Mouse (Mus musculus): ENCODE results near the gene Olfr1118. TPM values are rescaled to one million over a fixed set of nuclear protein-coding genes. Genes with fewer than 3 reads are reported as not detected.

Olfr1118 gene
- not detected for polyA plus RNA-seq (2014; fragmentation: Illumina TruSeq; extraction: RNeasy Lipid Tissue Mini Kit (QIAGEN cat#74804); ENCODE audit: low read depth, low replicate concordance)

DNA sequence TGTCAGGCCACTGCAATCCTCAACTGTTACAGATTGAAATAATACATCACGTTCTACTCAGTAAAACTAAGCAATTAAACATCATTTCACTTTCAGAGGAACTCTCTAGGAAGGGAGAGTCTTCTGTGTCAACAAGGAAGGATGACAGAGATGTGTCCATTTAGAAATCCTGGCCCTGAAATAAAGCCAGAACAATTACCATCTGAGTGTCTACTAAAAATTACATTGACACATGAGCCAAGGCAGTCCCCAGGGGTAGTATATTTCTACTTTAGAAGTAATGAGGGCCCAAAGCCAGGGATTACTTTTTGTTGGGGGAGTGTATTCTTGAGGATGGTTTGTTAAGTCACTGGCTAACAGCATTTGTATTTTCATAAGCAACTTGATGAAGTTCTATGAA, at the start of gene Olfr1118:
Gene Olfr1118 (plus strand): TSS at position 301 of the 400 bp plus-strand sequence.

DNA sequence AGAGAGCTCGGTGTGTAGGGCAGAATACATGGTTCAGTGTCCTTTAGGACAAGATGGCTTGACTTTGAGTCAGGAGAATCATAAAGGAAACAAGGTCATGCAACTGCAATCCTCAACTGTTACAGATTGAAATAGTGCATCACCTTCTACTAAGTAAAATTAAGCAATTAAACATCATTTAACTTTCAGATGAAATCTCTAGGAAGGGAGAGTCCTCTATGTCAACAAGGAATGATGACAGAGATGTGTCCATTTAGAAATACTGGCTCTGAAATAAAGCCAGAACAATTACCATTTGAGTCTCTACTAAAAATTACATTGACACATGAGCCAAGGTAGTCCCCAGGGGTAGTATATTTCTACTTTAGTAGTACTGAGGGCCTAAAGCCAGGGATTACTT, 40.1 kb upstream of the Olfr1118 start, which contains the start of gene Olfr1116:
Gene Olfr1116 (plus strand): TSS at position 301 of the 400 bp plus-strand sequence.

DNA sequence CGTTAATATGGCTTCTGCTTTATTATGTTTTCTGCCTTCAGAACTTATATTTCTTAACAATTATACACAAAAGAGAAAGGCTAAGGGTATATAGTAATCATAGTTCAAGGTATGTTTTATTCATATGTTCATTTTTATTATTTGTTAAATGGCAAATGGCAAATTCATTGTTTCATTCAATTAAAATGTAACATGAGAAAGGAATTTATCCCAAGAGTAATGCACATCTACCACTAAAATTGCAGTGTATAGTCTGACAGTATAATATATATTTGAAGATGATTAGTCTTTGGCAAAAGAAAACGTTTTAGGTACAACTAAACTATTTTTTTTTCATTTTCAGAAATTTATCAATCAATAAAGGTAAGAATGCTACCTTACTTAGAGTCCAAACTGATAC, 47.1 kb downstream of the Olfr1118 start, which contains the start of gene Olfr1120:
Gene Olfr1120 (plus strand): TSS at position 301 of the 400 bp plus-strand sequence.

Other genes starting within 250 kb of the Olfr1118 start
- not detected for gene Olfr1107, start 231.8 kb upstream of the Olfr1118 start, polyA plus RNA-seq (2014; fragmentation: Illumina TruSeq; extraction: RNeasy Lipid Tissue Mini Kit (QIAGEN cat#74804); ENCODE audit: low read depth, low replicate concordance)
- gene Olfr1109, start 211.6 kb upstream of the Olfr1118 start, polyA plus RNA-seq (2014; fragmentation: Illumina TruSeq; extraction: RNeasy Lipid Tissue Mini Kit (QIAGEN cat#74804); ENCODE audit: low read depth, low replicate concordance) = not detected
- not detected for gene Olfr259, start 193.0 kb upstream of the Olfr1118 start, polyA plus RNA-seq (2014; fragmentation: Illumina TruSeq; extraction: RNeasy Lipid Tissue Mini Kit (QIAGEN cat#74804); ENCODE audit: low read depth, low replicate concordance)
- gene Olfr1110, start 167.3 kb upstream of the Olfr1118 start, polyA plus RNA-seq (2014; fragmentation: Illumina TruSeq; extraction: RNeasy Lipid Tissue Mini Kit (QIAGEN cat#74804); ENCODE audit: low read depth, low replicate concordance) = not detected
- not detected for gene Olfr1111, start 155.0 kb upstream of the Olfr1118 start, polyA plus RNA-seq (2014; fragmentation: Illumina TruSeq; extraction: RNeasy Lipid Tissue Mini Kit (QIAGEN cat#74804); ENCODE audit: low read depth, low replicate concordance)
- gene Olfr1112, start 119.8 kb upstream of the Olfr1118 start, polyA plus RNA-seq (2014; fragmentation: Illumina TruSeq; extraction: RNeasy Lipid Tissue Mini Kit (QIAGEN cat#74804); ENCODE audit: low read depth, low replicate concordance) = not detected
- not detected for gene Olfr1113, start 98.6 kb upstream of the Olfr1118 start, polyA plus RNA-seq (2014; fragmentation: Illumina TruSeq; extraction: RNeasy Lipid Tissue Mini Kit (QIAGEN cat#74804); ENCODE audit: low read depth, low replicate concordance)
- not detected for gene Olfr1115, start 59.6 kb upstream of the Olfr1118 start, polyA plus RNA-seq (2014; fragmentation: Illumina TruSeq; extraction: RNeasy Lipid Tissue Mini Kit (QIAGEN cat#74804); ENCODE audit: low read depth, low replicate concordance)
- not detected for gene Olfr1116, start 40.0 kb upstream of the Olfr1118 start, polyA plus RNA-seq (2014; fragmentation: Illumina TruSeq; extraction: RNeasy Lipid Tissue Mini Kit (QIAGEN cat#74804); ENCODE audit: low read depth, low replicate concordance)
- not detected for gene Olfr1120, start 47.2 kb downstream of the Olfr1118 start, polyA plus RNA-seq (2014; fragmentation: Illumina TruSeq; extraction: RNeasy Lipid Tissue Mini Kit (QIAGEN cat#74804); ENCODE audit: low read depth, low replicate concordance)
- not detected for gene Olfr1121, start 62.3 kb downstream of the Olfr1118 start, polyA plus RNA-seq (2014; fragmentation: Illumina TruSeq; extraction: RNeasy Lipid Tissue Mini Kit (QIAGEN cat#74804); ENCODE audit: low read depth, low replicate concordance)
- gene Olfr1122, start 78.3 kb downstream of the Olfr1118 start, polyA plus RNA-seq (2014; fragmentation: Illumina TruSeq; extraction: RNeasy Lipid Tissue Mini Kit (QIAGEN cat#74804); ENCODE audit: low read depth, low replicate concordance) = not detected
- gene Olfr1123, start 109.1 kb downstream of the Olfr1118 start, polyA plus RNA-seq (2014; fragmentation: Illumina TruSeq; extraction: RNeasy Lipid Tissue Mini Kit (QIAGEN cat#74804); ENCODE audit: low read depth, low replicate concordance) = not detected
- not detected for gene Olfr1124, start 122.7 kb downstream of the Olfr1118 start, polyA plus RNA-seq (2014; fragmentation: Illumina TruSeq; extraction: RNeasy Lipid Tissue Mini Kit (QIAGEN cat#74804); ENCODE audit: low read depth, low replicate concordance)
- not detected for gene Olfr1126, start 146.4 kb downstream of the Olfr1118 start, polyA plus RNA-seq (2014; fragmentation: Illumina TruSeq; extraction: RNeasy Lipid Tissue Mini Kit (QIAGEN cat#74804); ENCODE audit: low read depth, low replicate concordance)
- gene Pramel7, start 189.5 kb downstream of the Olfr1118 start, polyA plus RNA-seq (2014; fragmentation: Illumina TruSeq; extraction: RNeasy Lipid Tissue Mini Kit (QIAGEN cat#74804); ENCODE audit: low read depth, low replicate concordance) = not detected
- not detected for gene Pramel6, start 199.0 kb downstream of the Olfr1118 start, polyA plus RNA-seq (2014; fragmentation: Illumina TruSeq; extraction: RNeasy Lipid Tissue Mini Kit (QIAGEN cat#74804); ENCODE audit: low read depth, low replicate concordance)
- gene Olfr153, start 224.2 kb downstream of the Olfr1118 start, polyA plus RNA-seq (2014; fragmentation: Illumina TruSeq; extraction: RNeasy Lipid Tissue Mini Kit (QIAGEN cat#74804); ENCODE audit: low read depth, low replicate concordance) = not detected
- gene Olfr1128, start 238.0 kb downstream of the Olfr1118 start, polyA plus RNA-seq (2014; fragmentation: Illumina TruSeq; extraction: RNeasy Lipid Tissue Mini Kit (QIAGEN cat#74804); ENCODE audit: low read depth, low replicate concordance) = not detected

Measured in kidney, adult 10 weeks (tissue).